Mouse (Mus musculus) adrenal gland, adult (tissue): ENCODE data around the gene Ctsd.

Experiments used
- DNase-seq, 2 experiments: peaks; one replicate each; pipeline ENCODE4 v3.0.0; 2022 to 2023; ENCODE audit warnings: low spot score in 1 of 2; ENCODE audit not compliant: inconsistent age in 2 of 2

The Ctsd gene

DNA sequence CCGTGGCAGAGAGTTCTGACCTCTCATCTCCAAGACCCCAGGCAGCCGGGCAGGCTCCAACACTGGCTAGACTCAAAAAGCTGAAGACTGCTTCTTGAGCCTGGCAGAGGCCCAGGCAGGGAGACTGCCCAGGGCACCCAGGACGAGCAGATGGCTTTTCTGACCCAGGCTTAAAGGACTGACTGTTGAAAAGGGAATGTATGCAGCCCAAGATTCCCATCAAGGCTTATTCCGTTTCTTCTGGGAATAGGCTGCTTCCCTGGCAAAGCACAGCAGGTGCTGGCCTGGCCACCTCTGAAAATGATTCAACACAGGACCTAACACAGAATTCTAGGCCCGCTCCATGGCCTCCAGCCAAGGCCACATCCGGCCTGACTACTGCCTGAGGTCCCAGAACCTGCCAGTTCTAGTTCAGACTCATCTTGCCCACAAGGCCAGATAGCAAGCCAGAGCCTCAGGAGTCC is 12.5 kb downstream of the Ctsd start:
- peak; percentile 92 to 96 for DNase-seq

DNA sequence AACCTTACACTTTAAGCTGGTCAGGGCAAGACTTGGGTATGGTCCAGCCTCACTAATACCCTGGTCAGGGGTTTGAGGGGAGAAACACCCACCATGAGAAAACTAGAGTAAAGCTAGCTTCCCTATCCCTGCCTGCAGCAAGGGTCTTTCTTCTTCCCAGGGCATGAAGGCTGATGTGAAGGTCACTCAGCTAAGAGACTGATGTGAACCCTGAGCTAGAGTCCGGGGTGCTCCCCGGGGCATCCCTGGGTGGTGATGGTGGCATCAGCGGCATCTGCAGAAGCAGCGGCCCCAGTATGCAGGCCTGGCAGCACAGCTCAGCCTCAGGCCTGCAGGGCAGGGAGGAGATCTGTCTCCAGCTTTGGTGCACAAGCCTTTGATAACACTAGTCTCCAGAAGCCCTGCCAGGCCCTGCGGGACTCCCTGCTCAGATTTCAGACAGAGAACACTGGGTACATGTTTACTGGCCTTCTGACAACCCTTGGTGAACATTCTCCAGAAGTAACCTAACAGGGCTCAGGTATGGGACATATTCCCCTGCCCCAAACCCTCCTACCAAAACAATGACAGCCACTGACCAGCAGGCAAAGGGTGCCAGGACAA is 13.3 kb downstream of the Ctsd start:
- peak; percentile 44 to 63 for DNase-seq

DNA sequence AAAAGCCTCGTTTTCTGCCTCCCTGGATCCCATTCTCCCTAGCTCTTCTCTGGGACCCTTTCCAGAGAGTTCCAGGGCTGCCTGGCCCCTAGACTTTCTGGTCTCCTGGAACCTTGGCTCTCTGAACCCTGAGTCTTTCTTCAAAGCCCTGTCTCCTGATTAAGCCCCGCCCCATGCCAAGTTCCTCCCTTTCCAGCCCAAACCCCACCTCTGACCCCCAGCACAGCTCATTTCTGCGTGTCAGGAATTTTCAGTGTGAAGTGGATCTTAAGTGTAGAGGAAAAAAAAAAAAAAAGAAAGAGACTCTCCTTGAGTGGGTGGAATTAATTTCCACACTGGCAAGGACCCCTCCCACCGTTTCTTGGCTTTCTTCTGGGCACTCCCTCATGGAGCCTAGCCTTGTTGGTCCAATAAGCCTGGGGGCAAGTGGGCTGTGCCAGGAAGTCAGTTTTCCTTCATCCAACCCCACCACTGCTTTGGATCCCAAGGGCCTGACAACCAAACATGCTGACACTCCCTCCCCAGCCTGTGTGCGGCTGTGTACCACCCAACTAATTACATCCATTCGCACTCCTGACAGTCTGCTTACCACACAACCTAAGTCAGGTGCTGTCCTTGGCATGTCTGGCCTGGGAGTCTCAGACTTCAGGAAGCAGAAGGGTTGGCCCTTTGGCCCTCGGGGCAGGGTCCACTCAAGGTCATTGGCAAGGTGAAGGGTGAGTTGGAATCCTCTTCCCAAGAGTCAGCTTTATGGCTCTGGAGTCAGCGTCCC is 14.0 kb downstream of the Ctsd start, which contains the start of gene Ifitm10:
Ifitm10 (minus strand) TSS at position 113 of the 772 bp plus-strand sequence.
- DNase-seq, result peak; percentile 23 to 54

DNA sequence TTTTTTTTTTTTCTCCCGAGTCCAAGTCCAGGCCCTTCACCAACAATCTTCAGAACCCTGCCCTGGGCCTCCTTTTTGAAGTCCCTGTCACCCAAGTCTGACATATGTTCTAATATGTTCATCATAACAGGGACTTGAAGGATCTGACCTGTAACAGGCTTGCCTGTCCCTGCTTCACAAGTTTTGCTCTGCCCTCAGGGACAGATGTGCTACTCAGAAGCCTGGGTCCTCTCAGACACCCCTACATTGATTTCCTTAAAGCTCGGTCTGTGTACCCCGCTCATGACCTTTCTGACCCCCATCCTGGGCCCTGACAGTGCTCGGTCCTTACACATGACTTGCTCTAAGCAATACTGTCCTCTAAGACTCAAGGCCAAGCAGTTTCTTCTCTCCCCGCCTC is 14.8 kb downstream of the Ctsd start:
- peak; percentile 19 to 55 for DNase-seq

DNA sequence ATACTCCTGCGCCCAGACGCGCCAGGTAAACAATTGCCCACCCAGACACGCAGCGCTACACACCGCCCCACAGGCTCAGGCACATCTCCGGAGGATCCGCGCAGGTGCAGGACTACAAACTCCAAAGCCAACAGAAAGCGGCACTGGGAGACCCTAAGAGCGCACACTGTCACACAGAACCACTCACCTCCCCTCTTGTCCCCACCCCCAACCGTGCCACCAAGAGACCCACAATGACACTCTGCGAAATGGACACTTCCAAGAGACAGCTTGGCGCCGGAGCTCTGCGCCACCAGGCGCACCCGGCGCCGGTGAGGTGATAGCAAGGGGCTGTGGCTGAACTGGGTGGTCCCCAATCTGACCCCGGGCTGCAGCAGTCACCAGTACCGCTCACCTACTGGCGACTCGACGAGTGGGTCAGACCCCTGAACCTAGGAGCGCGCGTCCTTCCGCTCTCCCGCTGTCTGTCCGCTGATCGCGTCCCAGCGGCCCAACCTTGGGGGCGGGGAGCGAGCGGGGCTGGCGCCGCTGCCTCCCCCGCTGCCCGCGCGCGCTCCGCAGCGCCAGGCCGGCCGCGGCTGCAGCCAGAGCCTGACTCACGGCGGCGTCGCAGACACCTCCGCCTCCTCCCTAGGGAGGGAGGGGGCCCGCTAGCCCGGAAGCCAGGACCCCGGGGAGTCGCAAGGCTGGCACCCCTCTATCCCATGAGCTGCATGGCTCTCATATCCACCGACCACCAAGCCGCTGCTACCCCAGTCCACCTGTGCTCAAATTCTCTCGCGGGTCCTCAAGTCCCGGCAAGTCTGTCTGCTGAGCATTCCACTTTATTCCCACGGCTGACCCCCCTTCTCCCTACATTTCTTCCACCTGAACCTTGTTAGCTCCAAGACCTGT is 15.8 kb downstream of the Ctsd start:
- peak; percentile 61 to 75 for DNase-seq

DNA sequence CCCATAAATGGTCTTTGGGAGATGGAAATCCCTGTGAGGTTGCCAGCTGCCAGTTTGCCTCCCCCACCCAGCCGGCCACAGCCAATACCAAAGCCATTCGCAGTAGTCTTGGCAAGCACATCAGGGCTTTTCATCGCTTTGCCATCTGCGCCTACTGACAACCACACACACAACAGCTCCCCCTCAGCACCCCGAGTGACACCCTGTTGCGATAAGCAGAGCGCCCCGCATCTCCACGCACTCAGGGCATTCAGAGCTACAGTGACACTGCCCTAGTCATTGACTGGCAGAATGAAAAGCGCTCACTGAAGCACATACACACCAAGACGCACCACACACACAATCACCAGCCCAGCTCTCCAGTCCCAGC is 16.5 kb downstream of the Ctsd start:
- peak in 1 of 2 experiments; percentile 18 for DNase-seq

DNA sequence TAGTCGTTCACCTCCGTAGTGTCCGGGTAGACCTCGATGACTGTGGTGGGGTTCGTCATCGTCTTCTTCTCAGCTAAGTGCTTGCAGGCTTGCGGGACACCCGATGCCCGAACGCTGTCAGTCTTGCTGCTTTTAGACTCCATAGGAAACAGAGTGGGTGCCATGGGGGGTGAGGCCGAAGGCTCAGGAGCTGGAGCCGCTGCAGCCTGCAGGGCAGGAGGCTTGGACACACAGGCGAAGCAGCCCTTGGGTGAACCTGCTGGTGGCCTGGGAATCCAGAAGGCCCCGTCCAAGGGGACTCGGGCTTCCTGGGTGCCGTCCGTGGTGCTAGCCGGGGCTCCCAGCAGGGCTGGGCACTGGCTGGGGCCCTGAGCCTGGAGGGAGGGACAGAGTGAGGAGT is 16.9 kb downstream of the Ctsd start:
- DNase-seq, result peak; percentile 26 to 38

DNA sequence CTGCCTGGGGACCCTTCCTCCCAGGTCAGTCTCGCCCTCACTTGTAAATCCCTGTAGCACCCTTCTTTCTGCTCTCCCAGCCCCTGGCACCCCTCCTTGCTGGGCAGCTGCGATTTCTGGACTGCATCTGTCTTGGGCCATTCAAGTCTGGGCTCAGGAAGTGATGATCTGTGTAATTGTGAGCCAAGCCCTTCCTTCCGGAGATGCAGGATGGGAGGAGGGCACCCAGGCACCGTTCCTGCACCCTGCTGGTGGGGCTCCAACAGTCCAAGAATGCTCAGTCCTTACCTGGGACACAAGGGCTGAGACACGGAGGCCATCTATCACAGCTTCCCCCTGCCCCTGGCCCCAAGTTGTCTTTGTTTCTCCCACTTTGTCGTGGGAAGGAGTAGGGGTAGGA is 18.0 kb downstream of the Ctsd start:
- peak; percentile 37 to 50 for DNase-seq

DNA sequence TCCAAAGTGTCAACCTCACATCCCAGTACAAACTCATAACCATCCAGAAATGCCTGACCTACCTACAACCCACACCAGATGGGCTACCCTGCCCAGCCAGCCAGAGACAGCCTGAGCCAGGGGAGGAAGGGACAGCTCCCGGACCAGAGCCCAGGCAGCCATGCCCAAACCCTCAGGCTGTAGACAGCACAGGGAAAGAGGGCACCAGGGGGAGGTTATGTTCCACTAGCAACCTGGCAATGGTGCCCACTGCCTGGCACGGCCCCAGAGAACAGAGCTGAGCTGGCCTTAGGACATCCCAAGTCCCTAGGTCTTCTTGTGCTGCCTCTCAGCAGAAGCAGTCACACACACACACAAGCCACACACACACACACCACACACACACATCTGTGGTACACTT is 19.0 kb downstream of the Ctsd start:
- peak in 1 of 2 experiments; percentile 7 for DNase-seq

DNA sequence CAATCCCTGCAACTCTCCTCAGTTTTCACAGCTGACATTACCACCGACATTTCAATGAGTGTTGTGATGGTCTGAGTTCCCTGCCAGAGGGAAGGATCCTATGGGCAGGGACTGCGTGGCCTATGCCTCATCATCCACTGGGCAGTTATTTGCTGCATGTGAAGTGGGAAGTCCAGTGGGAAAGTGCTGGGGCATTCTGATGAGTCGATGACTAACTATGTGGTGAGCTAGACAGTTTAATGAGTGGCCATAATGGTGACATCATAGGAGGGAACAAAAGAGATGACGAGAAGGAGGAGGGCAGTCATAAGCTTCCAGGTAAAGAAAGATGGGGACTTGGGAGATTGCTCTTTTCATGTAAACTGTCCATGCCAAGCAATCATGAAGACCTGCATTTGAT is 24.7 kb downstream of the Ctsd start:
- no peak for DNase-seq

DNA sequence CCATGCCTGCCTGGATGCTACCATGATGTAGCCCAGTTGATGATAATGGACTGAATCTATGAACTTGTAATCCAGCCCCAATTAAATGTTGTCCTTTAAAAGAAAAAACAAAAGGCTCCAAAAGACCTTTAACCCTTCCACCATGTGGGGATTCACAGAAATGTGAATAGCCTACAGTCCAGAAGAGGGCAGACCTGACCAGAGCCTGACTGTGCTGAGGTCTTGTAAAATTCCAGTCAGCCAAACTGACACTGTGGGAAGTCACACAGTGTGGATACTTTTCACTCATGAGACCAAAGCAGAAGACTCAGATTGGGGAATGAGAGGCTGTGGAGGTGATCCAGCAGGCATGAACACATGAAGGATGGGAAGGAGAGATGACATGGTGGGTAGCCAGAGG is 27.1 kb downstream of the Ctsd start:
- no peak for DNase-seq

DNA sequence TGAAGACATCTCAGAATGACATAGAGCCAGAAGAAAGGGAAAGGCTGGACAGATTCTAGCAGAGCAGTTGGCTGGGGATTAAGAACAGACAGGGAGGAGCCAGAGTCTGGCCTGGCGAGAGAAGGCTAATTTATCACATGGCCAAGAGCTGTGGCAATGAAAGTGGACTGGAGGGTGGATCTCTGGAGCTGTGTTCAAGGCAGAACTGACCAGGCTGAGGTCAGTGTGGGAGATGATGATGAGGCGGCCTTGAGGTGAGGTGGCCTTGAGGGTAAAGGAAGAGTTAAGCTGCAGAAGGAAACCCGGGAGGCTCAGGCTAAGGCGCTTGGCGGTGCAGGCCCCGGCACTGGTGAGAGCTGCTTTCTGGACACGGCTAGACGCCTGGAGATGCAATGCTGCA is 28.7 kb downstream of the Ctsd start:
- peak in 1 of 2 experiments; percentile 77 for DNase-seq

DNA sequence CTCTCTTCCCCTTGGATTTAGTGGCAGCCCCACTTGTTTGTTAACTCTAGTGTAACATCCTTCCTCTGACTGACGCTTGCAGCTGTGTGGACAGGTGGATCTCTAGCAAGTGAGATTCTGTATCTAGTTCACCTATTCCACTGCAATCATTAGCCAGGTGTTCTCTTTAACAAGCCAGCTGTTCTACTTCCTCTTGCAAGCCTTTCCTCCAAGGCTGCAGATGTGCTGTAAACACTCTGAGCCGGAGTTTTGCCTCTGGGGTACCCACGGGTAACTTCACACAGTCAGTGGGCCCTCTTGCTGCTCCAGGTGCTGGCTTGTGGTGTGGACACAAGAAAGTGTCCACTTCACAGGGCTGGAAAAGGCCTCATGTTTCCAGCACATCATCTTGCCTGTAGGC is 30.3 kb downstream of the Ctsd start:
- DNase-seq, result no peak

DNA sequence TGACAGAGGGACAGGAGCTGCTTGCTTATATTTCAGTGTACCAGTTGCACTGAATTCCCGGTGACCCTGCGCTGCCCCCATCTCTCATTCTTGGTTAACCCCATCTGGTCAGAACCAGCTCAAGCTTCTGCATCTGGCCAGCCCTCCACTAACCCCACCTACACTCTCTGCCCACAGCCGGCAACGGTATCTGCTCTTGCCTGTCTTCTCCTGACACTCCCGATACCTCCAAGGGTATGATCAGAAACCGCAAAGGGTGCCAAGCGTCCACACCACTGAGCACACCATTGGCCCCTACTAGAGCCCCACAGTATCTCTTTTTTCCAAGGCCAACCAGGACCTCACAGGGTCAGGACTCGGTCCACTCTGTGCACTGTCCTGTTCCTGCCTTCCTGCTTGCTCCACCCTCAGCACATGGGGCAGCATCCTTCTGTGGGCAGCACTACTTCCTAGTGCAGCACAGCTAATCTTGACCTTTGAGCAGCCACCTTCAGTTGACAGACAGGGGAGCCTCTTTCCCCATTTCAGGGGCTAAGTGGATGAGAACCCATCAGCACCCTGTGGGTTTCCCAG is 33.1 kb downstream of the Ctsd start:
- DNase-seq, result no peak

DNA sequence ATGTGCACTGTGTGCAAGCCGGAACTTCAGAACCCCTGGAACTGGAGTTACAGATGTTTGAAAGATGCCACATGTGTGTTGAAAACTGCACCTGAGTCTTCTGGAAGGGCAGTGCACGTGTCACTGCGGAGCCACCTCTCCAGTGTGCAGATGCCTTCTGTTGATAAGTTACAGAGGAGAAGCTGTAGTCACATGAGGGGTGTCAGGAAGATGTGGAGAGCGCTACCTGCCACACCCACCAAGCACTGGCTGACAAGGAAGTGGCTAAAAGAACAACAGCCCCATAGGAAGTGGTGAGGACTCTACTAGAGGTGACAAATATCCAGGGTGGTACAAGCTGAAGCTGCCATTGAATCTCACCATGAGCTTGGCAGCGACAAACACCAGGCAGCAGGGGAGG is 34.0 kb downstream of the Ctsd start:
- no peak for DNase-seq

DNA sequence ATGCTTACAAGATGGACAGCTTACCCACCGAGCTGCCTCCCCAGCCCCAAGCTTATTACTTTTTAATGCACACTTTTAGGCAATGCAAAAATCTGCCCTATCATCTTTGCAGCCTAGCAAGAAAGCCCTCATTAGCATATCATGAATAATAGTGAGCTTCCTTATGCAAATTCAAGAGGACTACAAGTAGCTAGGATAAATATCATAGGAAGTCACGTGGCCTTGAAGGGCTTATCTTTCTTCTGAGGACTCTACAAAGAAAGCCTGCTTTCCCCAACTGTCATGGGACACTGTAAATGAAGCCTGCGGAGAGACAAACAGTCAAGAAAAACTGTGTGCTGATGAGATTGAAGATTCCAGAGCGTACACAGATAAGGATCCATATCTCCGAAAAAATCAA is 36.3 kb downstream of the Ctsd start:
- DNase-seq, result no peak

DNA sequence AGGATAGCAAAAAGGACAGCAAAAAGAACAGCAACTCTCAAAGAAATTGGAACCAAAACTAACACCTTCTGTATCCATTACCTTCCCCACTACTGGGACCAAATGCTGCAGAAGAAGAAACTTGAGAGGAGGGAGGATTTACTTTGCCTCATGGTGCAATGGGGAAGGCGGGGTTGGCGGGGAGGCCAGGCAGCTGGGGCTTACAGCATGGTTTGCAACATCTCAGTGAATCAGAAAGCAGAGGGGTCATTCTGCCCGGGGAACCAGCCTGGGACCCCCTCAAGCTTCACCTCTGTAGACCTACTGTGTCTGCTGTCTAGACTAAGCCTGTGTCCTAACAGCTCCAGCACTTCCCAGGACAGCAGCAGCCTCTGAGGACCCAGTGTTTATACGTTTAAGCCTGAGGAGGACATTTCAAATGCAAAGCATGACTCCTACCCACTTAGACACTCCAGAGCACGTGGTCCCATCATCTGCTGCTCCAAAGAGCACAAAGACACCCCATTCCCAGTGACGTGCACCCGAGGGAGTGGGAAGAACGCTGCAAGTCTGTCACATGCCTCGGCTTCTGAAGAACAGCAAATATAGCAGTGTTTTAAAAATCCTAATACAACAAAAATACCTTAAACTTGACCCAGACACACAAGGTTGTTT is 38.4 kb downstream of the Ctsd start:
- no peak for DNase-seq

DNA sequence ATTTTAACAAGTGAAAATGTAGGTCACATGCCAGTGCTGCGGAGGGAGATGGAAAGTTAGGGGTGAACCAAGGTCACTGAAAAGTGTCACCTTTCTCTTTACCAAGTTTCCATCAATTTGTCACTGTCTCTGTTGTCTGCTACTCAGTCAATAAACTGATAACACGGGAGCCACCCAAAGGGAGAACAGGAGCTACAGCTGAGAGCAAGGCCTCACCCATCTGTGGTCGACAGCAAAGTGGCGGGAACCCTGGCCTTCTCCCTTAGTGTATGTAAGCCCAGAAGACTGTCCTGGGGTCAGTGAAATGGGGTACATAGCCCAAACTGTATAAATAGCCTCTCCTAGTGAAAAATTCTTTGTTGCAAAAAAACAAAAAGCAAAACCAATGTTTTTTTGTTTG is 40.3 kb downstream of the Ctsd start:
- no peak for DNase-seq

DNA sequence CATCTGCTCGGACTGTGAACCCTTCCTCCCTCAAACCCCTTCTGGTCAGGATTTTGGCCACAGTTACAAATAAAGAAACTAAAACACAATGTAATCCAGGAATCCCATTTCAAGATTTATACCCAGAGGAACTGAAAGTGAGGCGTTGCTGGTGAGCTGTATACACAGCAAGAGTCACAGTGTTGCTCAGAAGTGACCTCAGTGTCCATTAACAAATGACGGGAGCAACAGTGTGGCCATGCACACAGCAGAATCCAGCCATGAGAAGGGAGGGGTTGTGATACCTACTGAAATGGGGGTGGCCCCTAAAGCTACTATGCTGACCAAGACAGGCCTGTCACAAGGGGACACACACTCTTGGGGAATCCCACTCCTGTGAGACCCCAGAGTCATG is 45.6 kb downstream of the Ctsd start:
- DNase-seq, result no peak

DNA sequence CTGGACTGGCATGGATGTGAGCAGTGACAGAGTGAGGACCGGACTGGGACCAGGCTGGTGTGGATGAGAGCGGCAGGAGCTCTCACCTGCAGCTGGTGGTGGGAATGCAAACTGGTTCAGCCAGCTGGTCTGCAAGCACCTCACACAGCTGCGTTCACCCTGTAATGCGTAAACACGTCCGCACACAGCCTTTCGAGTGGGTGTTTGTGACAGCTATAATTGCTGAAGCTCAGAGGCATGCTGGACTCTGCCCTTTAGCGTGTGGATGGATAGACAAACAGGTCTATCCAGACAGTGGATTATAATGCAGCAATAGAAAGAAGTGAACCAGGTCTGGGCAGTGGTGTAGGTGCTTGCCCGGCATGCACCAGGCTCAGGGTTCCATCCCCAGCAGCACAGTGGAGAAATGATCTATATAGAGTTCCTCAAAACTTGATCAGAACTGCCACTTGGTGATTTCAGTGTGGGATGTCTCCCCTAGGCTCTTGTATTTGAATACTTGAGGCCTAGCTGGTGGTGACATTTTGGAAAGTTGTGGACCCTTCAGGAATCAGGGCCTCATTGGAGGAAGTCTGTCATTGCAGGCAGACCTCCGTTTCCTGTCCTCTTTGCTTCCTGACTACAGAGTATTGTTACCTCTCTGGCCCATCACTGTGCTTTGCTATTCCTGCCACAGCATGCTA is 46.1 kb downstream of the Ctsd start:
- no peak for DNase-seq
